Mouse (Mus musculus) hindbrain, embryonic 13.5 days (tissue): ENCODE data around the gene Fam208b. TPM values are rescaled to one million over a fixed set of nuclear protein-coding genes. Genes with fewer than 3 reads are reported as not detected.

Experiments used
- ATAC-seq: fragments of 200-750 bp; cut with Nextera tagmentation; 2 replicates; pipeline ENCODE4 v1.8.0; 2017; ENCODE audit warnings: moderate TSS enrichment; ENCODE audit not compliant: low FRiP score
- H3K27ac ChIP-seq: fragments of 300-500 bp; sonication (generic); 2 replicates; pipeline ENCODE4 v1.5.1; 2015; ENCODE audit warnings: inconsistent platforms, mild to moderate bottlenecking, moderate library complexity
- H3K27me3 ChIP-seq: fragments of 300-500 bp; sonication (generic); 2 replicates; pipeline ENCODE4 v1.6.1; 2015; ENCODE audit warnings: mild to moderate bottlenecking, inconsistent platforms
- H3K36me3 ChIP-seq: fragments of 300-500 bp; sonication (generic); 2 replicates; pipeline ENCODE4 v1.6.1; 2015; ENCODE audit warnings: mild to moderate bottlenecking, inconsistent platforms
- H3K4me1 ChIP-seq: fragments of 300-500 bp; sonication (generic); replicated peaks from 2 replicates; pipeline ENCODE4 v1.6.1; 2015; ENCODE audit warnings: inconsistent platforms
- H3K4me2 ChIP-seq: fragments of 300-500 bp; sonication (generic); 2 replicates; pipeline ENCODE4 v1.6.1; 2015; ENCODE audit warnings: inconsistent platforms, mild to moderate bottlenecking, moderate library complexity
- H3K4me3 ChIP-seq: fragments of 300-500 bp; sonication (generic); 2 replicates; pipeline ENCODE4 v1.5.1; 2015; ENCODE audit warnings: mild to moderate bottlenecking, inconsistent platforms
- H3K9ac ChIP-seq: fragments of 300-500 bp; sonication (generic); 2 replicates; pipeline ENCODE4 v1.6.1; 2015; ENCODE audit warnings: mild to moderate bottlenecking, inconsistent platforms
- H3K9me3 ChIP-seq: fragments of 300-500 bp; sonication (generic); 2 replicates; pipeline ENCODE4 v1.6.1; 2016; ENCODE audit warnings: inconsistent platforms
- WGBS: fragments of 180-500 bp; shearing (Covaris S2); methylation state at CpG from one replicate; pipeline ENCODE4 v1.1.7; 2015; 5-methylcytosine and 5-hydroxymethylcytosine counted together
- polyA plus RNA-seq: library from polyadenylated mRNA; unstranded; fragments of >200 nt; fragmentation: Nextera tagmentation; extraction: Ambion mirVana; gene quantifications from 2 replicates; pipeline ENCODE4 v1.2.1, GENCODE M21; 2015

The Fam208b gene
- polyA plus RNA-seq, 1 experiment from 2014 or later = 19.3 TPM

GRCm38 (mm10) chr13:3633895-3634811 is 23.2 kb upstream of the Fam208b start, which contains the start of gene Asb13:
TSS of gene Asb13 (plus strand) at chr13:3634032.
- Histone ChIP-seq H3K27ac (peak within 1 kb of the TSS; percentile 67), H3K9ac (peak within 1 kb of the TSS; percentile 90), H3K4me2 (peak within 1 kb of the TSS; percentile 71), H3K27me3 (peaks cover 6% of the 10 kb centered on the region; the same call in 1 of the 2 replicates), H3K4me3 (peak within 1 kb of the TSS; percentile 79), H3K4me1 (peaks cover 6% of the 10 kb centered on the region; the same call in 1 of the 2 replicates), H3K9me3 (0 out of 2 replicates have a peak, but pooled peaks cover 4% of the 10 kb centered on the region), H3K36me3 (no peaks in the 10 kb centered on the region)
- peak; percentile 94 for ATAC-seq
- under 1% methylated on average over 47 of the region's 47 CpGs for WGBS

GRCm38 (mm10) chr13:3633131-3633530 is 22.2 kb upstream of the Fam208b start:
- Histone ChIP-seq H3K27me3 (peaks cover 6% of the 10 kb centered on the region; the same call in 1 of the 2 replicates), H3K36me3 (no peaks in the 10 kb centered on the region), H3K4me2 (no peak overlapping the region; the same call in 1 of the 2 replicates), H3K9me3 (0 out of 2 replicates have a peak, but pooled peaks cover 4% of the 10 kb centered on the region), H3K27ac (no peak overlapping the region), H3K9ac (no peak overlapping the region), H3K4me3 (no peak overlapping the region), H3K4me1 (peaks cover 6% of the 10 kb centered on the region; the same call in 1 of the 2 replicates)
- no peak for ATAC-seq
- 44% methylated on average over 6 of the region's 6 CpGs for whole genome bisulfite sequencing

- no peak overlapping the region for H3K4me2 ChIP-seq
- peaks cover 6% of the 10 kb centered on the region; the same call in 1 of the 2 replicates for H3K4me1 ChIP-seq
- H3K27ac ChIP-seq = no peak overlapping the region
- H3K27me3 ChIP-seq = peaks cover 6% of the 10 kb centered on the region; the same call in 1 of the 2 replicates
- H3K36me3 ChIP-seq = no peaks in the 10 kb centered on the region
- H3K9ac ChIP-seq = no peak overlapping the region
- WGBS = 86% methylated on average over 9 of the region's 9 CpGs
- no peak for ATAC-seq
- H3K4me3 ChIP-seq = no peak overlapping the region
- 0 out of 2 replicates have a peak, but pooled peaks cover 4% of the 10 kb centered on the region for H3K9me3 ChIP-seq
These were observed 21.6 kb upstream of the Fam208b start for GRCm38 (mm10) chr13:3632551-3632950.

GRCm38 (mm10) chr13:3628102-3628501 is 17.2 kb upstream of the Fam208b start:
- H3K4me2 ChIP-seq = no peak overlapping the region
- H3K4me1 ChIP-seq = no peaks in the 10 kb centered on the region
- ATAC-seq = no peak
- 0 out of 2 replicates have a peak, but pooled peaks cover 4% of the 10 kb centered on the region for H3K9me3 ChIP-seq
- H3K4me3 ChIP-seq = no peak overlapping the region
- H3K27me3 ChIP-seq = peaks cover 6% of the 10 kb centered on the region; the same call in 1 of the 2 replicates
- no peaks in the 10 kb centered on the region for H3K36me3 ChIP-seq
- 35% methylated on average over 3 of the region's 3 CpGs for WGBS
- H3K9ac ChIP-seq = no peak overlapping the region
- no peak overlapping the region for H3K27ac ChIP-seq

- no peaks in the 10 kb centered on the region for H3K27me3 ChIP-seq
- no peak overlapping the region for H3K27ac ChIP-seq
- H3K36me3 ChIP-seq = no peaks in the 10 kb centered on the region
- no peak for ATAC-seq
- H3K9me3 ChIP-seq = 0 out of 2 replicates have a peak, but pooled peaks cover 4% of the 10 kb centered on the region
- no peak overlapping the region for H3K9ac ChIP-seq
- 64% methylated on average over 3 of the region's 3 CpGs for WGBS
- no peaks in the 10 kb centered on the region for H3K4me1 ChIP-seq
- H3K4me2 ChIP-seq = no peak overlapping the region
- H3K4me3 ChIP-seq = no peak overlapping the region
These were observed 16.2 kb upstream of the Fam208b start for GRCm38 (mm10) chr13:3627139-3627538.

- Histone ChIP-seq H3K27ac (peak overlapping the region; percentile 92), H3K9ac (peak overlapping the region; percentile 86), H3K9me3 (no peaks in the 10 kb centered on the region), H3K36me3 (no peaks in the 10 kb centered on the region), H3K4me1 (peaks cover 3% of the 10 kb centered on the region; the same call in 1 of the 2 replicates), H3K4me3 (peak overlapping the region; percentile 82), H3K4me2 (peak overlapping the region; percentile 90), H3K27me3 (peaks cover 16% of the 10 kb centered on the region; the same call in 1 of the 2 replicates)
- whole genome bisulfite sequencing = under 1% methylated on average over 48 of the region's 50 CpGs
- ATAC-seq = no peak; the same call in 1 of the 2 replicates
These were observed 652 bp downstream of the Fam208b start for GRCm38 (mm10) chr13:3610118-3610794.

GRCm38 (mm10) chr13:3609780-3610117 is 1.2 kb downstream of the Fam208b start:
- ATAC-seq = no peak
- H3K27ac ChIP-seq = peak overlapping the region; percentile 92; the same call in 1 of the 2 replicates
- no peaks in the 10 kb centered on the region for H3K9me3 ChIP-seq
- peaks cover 16% of the 10 kb centered on the region; the same call in 1 of the 2 replicates for H3K27me3 ChIP-seq
- H3K9ac ChIP-seq = peak overlapping the region; percentile 86
- peak overlapping the region; percentile 90 for H3K4me2 ChIP-seq
- peak overlapping the region; percentile 82 for H3K4me3 ChIP-seq
- 28% methylated on average over 8 of the region's 8 CpGs for WGBS
- peaks cover 3% of the 10 kb centered on the region; the same call in 1 of the 2 replicates for H3K4me1 ChIP-seq
- H3K36me3 ChIP-seq = no peaks in the 10 kb centered on the region

GRCm38 (mm10) chr13:3596232-3596631 is 14.7 kb downstream of the Fam208b start:
- Histone ChIP-seq H3K4me1 (no peaks in the 10 kb centered on the region), H3K4me2 (no peak overlapping the region), H3K36me3 (peaks cover 51% of the 10 kb centered on the region), H3K9ac (no peak overlapping the region), H3K27ac (no peak overlapping the region), H3K4me3 (no peak overlapping the region), H3K27me3 (no peaks in the 10 kb centered on the region), H3K9me3 (no peaks in the 10 kb centered on the region)
- 95% methylated on average over 6 of the region's 6 CpGs for WGBS
- ATAC-seq = no peak

GRCm38 (mm10) chr13:3594311-3594710 is 16.6 kb downstream of the Fam208b start:
- WGBS = 97% methylated on average over 1 of the region's 1 CpGs
- H3K9ac ChIP-seq = no peak overlapping the region
- no peaks in the 10 kb centered on the region for H3K27me3 ChIP-seq
- no peak for ATAC-seq
- no peak overlapping the region for H3K27ac ChIP-seq
- no peaks in the 10 kb centered on the region for H3K4me1 ChIP-seq
- H3K9me3 ChIP-seq = no peaks in the 10 kb centered on the region
- peaks cover 62% of the 10 kb centered on the region for H3K36me3 ChIP-seq
- H3K4me2 ChIP-seq = no peak overlapping the region
- H3K4me3 ChIP-seq = no peak overlapping the region

GRCm38 (mm10) chr13:3590789-3591188 is 20.1 kb downstream of the Fam208b start:
- Histone ChIP-seq H3K4me3 (no peak overlapping the region), H3K36me3 (peaks cover 63% of the 10 kb centered on the region), H3K27ac (no peak overlapping the region), H3K9me3 (no peaks in the 10 kb centered on the region), H3K9ac (no peak overlapping the region), H3K4me2 (no peak overlapping the region), H3K27me3 (no peaks in the 10 kb centered on the region), H3K4me1 (no peaks in the 10 kb centered on the region)
- 83% methylated on average over 3 of the region's 3 CpGs for whole genome bisulfite sequencing
- no peak for ATAC-seq

- no peaks in the 10 kb centered on the region for H3K9me3 ChIP-seq
These were observed 47.0 kb downstream of the Fam208b start for GRCm38 (mm10) chr13:3563953-3564352.

GRCm38 (mm10) chr13:3563130-3563529 is 47.8 kb downstream of the Fam208b start:
- Histone ChIP-seq H3K27ac (no peak overlapping the region), H3K4me3 (no peak overlapping the region), H3K9ac (no peak overlapping the region), H3K27me3 (no peaks in the 10 kb centered on the region), H3K9me3 (no peaks in the 10 kb centered on the region), H3K4me1 (no peaks in the 10 kb centered on the region), H3K4me2 (no peak overlapping the region), H3K36me3 (peaks cover 59% of the 10 kb centered on the region)
- 98% methylated on average over 1 of the region's 1 CpGs for WGBS
- ATAC-seq = no peak

More at GRCm38 (mm10) chr13:3563953-3564352, 47.0 kb downstream of the Fam208b start:
- Histone ChIP-seq H3K4me1 (no peaks in the 10 kb centered on the region), H3K4me3 (no peak overlapping the region), H3K9ac (no peak overlapping the region), H3K4me2 (no peak overlapping the region), H3K27me3 (no peaks in the 10 kb centered on the region), H3K27ac (no peak overlapping the region), H3K36me3 (peaks cover 67% of the 10 kb centered on the region)
- WGBS = 81% methylated on average over 2 of the region's 2 CpGs
- no peak for ATAC-seq
